Mouse (Mus musculus): ENCODE results near the gene Cdk5rap2. TPM values are rescaled to one million over a fixed set of nuclear protein-coding genes. Genes with fewer than 3 reads are reported as not detected.

Cdk5rap2 gene
- polyA plus RNA-seq, 1 experiment = 3.8 TPM

GRCm38 (mm10) chr4:70307230-70307629 lies 103.0 kb downstream of the Cdk5rap2 start:
- no peak for TF ChIP-seq GATA1 (IDR thresholded peaks at IDR 0.05; ENCODE audit: low read length)

- TF ChIP-seq GATA1 (IDR thresholded peaks at IDR 0.05; ENCODE audit: low read length) = no peak
These were observed 106.4 kb downstream of the Cdk5rap2 start for GRCm38 (mm10) chr4:70303870-70304269.

GRCm38 (mm10) chr4:70301187-70301586 lies 109.1 kb downstream of the Cdk5rap2 start:
- no peak for TF ChIP-seq GATA1 (IDR thresholded peaks at IDR 0.05; ENCODE audit: low read length)

GRCm38 (mm10) chr4:70289361-70289760 lies 120.9 kb downstream of the Cdk5rap2 start:
- no peak for TF ChIP-seq GATA1 (IDR thresholded peaks at IDR 0.05; ENCODE audit: low read length)

GRCm38 (mm10) chr4:70283163-70283562 lies 127.1 kb downstream of the Cdk5rap2 start:
- TF ChIP-seq GATA1 (IDR thresholded peaks at IDR 0.05; ENCODE audit: low read length) = no peak

GRCm38 (mm10) chr4:70278882-70279281 lies 131.4 kb downstream of the Cdk5rap2 start:
- no peak for TF ChIP-seq GATA1 (IDR thresholded peaks at IDR 0.05; ENCODE audit: low read length)

- TF ChIP-seq GATA1 (IDR thresholded peaks at IDR 0.05; ENCODE audit: low read length) = no peak
These were observed 132.2 kb downstream of the Cdk5rap2 start for GRCm38 (mm10) chr4:70278057-70278456.

GRCm38 (mm10) chr4:70272943-70273342 lies 137.3 kb downstream of the Cdk5rap2 start:
- TF ChIP-seq GATA1 (IDR thresholded peaks at IDR 0.05; ENCODE audit: low read length) = no peak

GRCm38 (mm10) chr4:70272527-70272926 lies 137.7 kb downstream of the Cdk5rap2 start:
- TF ChIP-seq GATA1 (IDR thresholded peaks at IDR 0.05; ENCODE audit: low read length) = no peak

- no peak for TF ChIP-seq GATA1 (IDR thresholded peaks at IDR 0.05; ENCODE audit: low read length)
These were observed 142.9 kb downstream of the Cdk5rap2 start for GRCm38 (mm10) chr4:70267213-70267906.

- no peak for TF ChIP-seq GATA1 (IDR thresholded peaks at IDR 0.05; ENCODE audit: low read length)
These were observed 145.0 kb downstream of the Cdk5rap2 start for GRCm38 (mm10) chr4:70265248-70265647.

GRCm38 (mm10) chr4:70262850-70263249 lies 147.4 kb downstream of the Cdk5rap2 start:
- TF ChIP-seq GATA1 (IDR thresholded peaks at IDR 0.05; ENCODE audit: low read length) = no peak

GRCm38 (mm10) chr4:70261315-70261714 lies 148.9 kb downstream of the Cdk5rap2 start:
- no peak for TF ChIP-seq GATA1 (IDR thresholded peaks at IDR 0.05; ENCODE audit: low read length)

- no peak for TF ChIP-seq GATA1 (IDR thresholded peaks at IDR 0.05; ENCODE audit: low read length)
These were observed 149.8 kb downstream of the Cdk5rap2 start for GRCm38 (mm10) chr4:70260419-70260807.

- no peak for TF ChIP-seq GATA1 (IDR thresholded peaks at IDR 0.05; ENCODE audit: low read length)
These were observed 150.4 kb downstream of the Cdk5rap2 start for GRCm38 (mm10) chr4:70259726-70260418.

GRCm38 (mm10) chr4:70258826-70259225 lies 151.4 kb downstream of the Cdk5rap2 start:
- TF ChIP-seq GATA1 (IDR thresholded peaks at IDR 0.05; ENCODE audit: low read length) = no peak

GRCm38 (mm10) chr4:70258205-70258604 lies 152.0 kb downstream of the Cdk5rap2 start:
- TF ChIP-seq GATA1 (IDR thresholded peaks at IDR 0.05; ENCODE audit: low read length) = no peak
